Mouse (Mus musculus) testis, adult 2 months (tissue): Measurements from ENCODE around the gene Slc22a22.

ENCODE experiments used
- CTCF ChIP-seq: fragments of 200-500 bp; IDR thresholded peaks from 2 replicates; pipeline ENCODE4 v1.5.1; 2012; ENCODE audit warnings: low read depth, mild to moderate bottlenecking, inconsistent platforms, low read length, moderate library complexity; ENCODE audit not compliant: control insufficient read depth, insufficient read depth, insufficient replicate concordance
- POLR2A ChIP-seq: fragments of 200-500 bp; IDR thresholded peaks from 2 replicates; pipeline ENCODE4 v1.6.1; 2012; ENCODE audit warnings: low read depth, mild to moderate bottlenecking, inconsistent platforms, low read length, moderate library complexity; ENCODE audit not compliant: control insufficient read depth

GRCm38 (mm10) chr15:57318001-57318400 lies 159.4 kb downstream of the Slc22a22 start:
- TF ChIP-seq CTCF: no peak
- no peak for TF ChIP-seq POLR2A
